Mouse (Mus musculus): ENCODE measurements around the gene 2310011J03Rik. TPM values are rescaled to one million over a fixed set of nuclear protein-coding genes. Genes with fewer than 3 reads are reported as not detected.

The 2310011J03Rik gene
- total and polyA plus RNA-seq, 2 experiments, result 10.4 to 25.4 TPM

GRCm38 (mm10) chr10:80282481-80283441 lies 37.6 kb downstream of the 2310011J03Rik start:
- H3K9ac ChIP-seq (ENCODE audit: low read depth, low read length), result no peak overlapping the region; the same call in 1 of the 2 replicates
- peaks cover 20% of the 10 kb centered on the region for H3K4me1 ChIP-seq (ENCODE audit: control insufficient read depth, insufficient read depth, low read length)
- peak overlapping the region; percentile 81 for H3K27ac ChIP-seq (replicated peaks; ENCODE audit: insufficient read depth, low read depth, low read length)
- peaks cover 41% of the 10 kb centered on the region for H3K36me3 ChIP-seq (ENCODE audit: control insufficient read depth, insufficient read depth, low read length)
- DNase-seq (ENCODE audit: extremely low read depth, low read depth, low spot score), result no peak
- H3K79me2 ChIP-seq (ENCODE audit: control insufficient read depth, insufficient read depth, low read length), result peaks cover 4% of the 10 kb centered on the region; the same call in 1 of the 2 replicates
- 62% methylated on average over 20 of the region's 20 CpGs for WGBS
- TF ChIP-seq CTCF (IDR thresholded peaks at IDR 0.05; ENCODE audit: low read depth, low read length) (no peak), POLR2A (IDR thresholded peaks at IDR 0.05; ENCODE audit: extremely low read depth, insufficient read depth, low read length) (no peak)
- no peak overlapping the region for H3K4me3 ChIP-seq (ENCODE audit: insufficient read depth, low read depth, low read length)
- H3K27me3 ChIP-seq (ENCODE audit: control insufficient read depth, insufficient read depth, low read length), result no peaks in the 10 kb centered on the region

- H3K36me3 ChIP-seq (ENCODE audit: control insufficient read depth, insufficient read depth, low read length), result peaks cover 43% of the 10 kb centered on the region
- H3K9ac ChIP-seq (ENCODE audit: low read depth, low read length), result peak overlapping the region; percentile 51
- peak; percentile 78 for DNase-seq (ENCODE audit: extremely low read depth, low read depth, low spot score)
- H3K4me3 ChIP-seq (ENCODE audit: insufficient read depth, low read depth, low read length), result no peak overlapping the region
- H3K4me1 ChIP-seq (ENCODE audit: control insufficient read depth, insufficient read depth, low read length), result peaks cover 20% of the 10 kb centered on the region
- H3K27ac ChIP-seq (replicated peaks; ENCODE audit: insufficient read depth, low read depth, low read length), result peak overlapping the region; percentile 81
- no peaks in the 10 kb centered on the region for H3K27me3 ChIP-seq (ENCODE audit: control insufficient read depth, insufficient read depth, low read length)
- 19% methylated on average over 8 of the region's 8 CpGs for WGBS
- H3K79me2 ChIP-seq (ENCODE audit: control insufficient read depth, insufficient read depth, low read length), result peaks cover 4% of the 10 kb centered on the region; the same call in 1 of the 2 replicates
- TF ChIP-seq CTCF (IDR thresholded peaks at IDR 0.05; ENCODE audit: low read depth, low read length) (no peak), POLR2A (IDR thresholded peaks at IDR 0.05; ENCODE audit: extremely low read depth, insufficient read depth, low read length) (no peak)
These were observed 38.4 kb downstream of the 2310011J03Rik start for GRCm38 (mm10) chr10:80281921-80282371.

GRCm38 (mm10) chr10:80281304-80281703 lies 39.0 kb downstream of the 2310011J03Rik start:
- peaks cover 4% of the 10 kb centered on the region; the same call in 1 of the 2 replicates for H3K79me2 ChIP-seq (ENCODE audit: control insufficient read depth, insufficient read depth, low read length)

GRCm38 (mm10) chr10:80279273-80279672 lies 41.1 kb downstream of the 2310011J03Rik start:
- H3K27me3 ChIP-seq (ENCODE audit: control insufficient read depth, insufficient read depth, low read length), result no peaks in the 10 kb centered on the region

More at GRCm38 (mm10) chr10:80281304-80281703, 39.0 kb downstream of the 2310011J03Rik start:
- WGBS, result 20% methylated on average over 7 of the region's 7 CpGs
- peaks cover 42% of the 10 kb centered on the region for H3K36me3 ChIP-seq (ENCODE audit: control insufficient read depth, insufficient read depth, low read length)
- H3K27me3 ChIP-seq (ENCODE audit: control insufficient read depth, insufficient read depth, low read length), result no peaks in the 10 kb centered on the region
- TF ChIP-seq CTCF (IDR thresholded peaks at IDR 0.05; ENCODE audit: low read depth, low read length), result no peak
- TF ChIP-seq POLR2A (IDR thresholded peaks at IDR 0.05; ENCODE audit: extremely low read depth, insufficient read depth, low read length), result no peak
- no peak overlapping the region for H3K4me3 ChIP-seq (ENCODE audit: insufficient read depth, low read depth, low read length)
- H3K9ac ChIP-seq (ENCODE audit: low read depth, low read length), result peak overlapping the region; percentile 51
- peak overlapping the region; percentile 81 for H3K27ac ChIP-seq (replicated peaks; ENCODE audit: insufficient read depth, low read depth, low read length)
- peak; percentile 96 for DNase-seq (ENCODE audit: extremely low read depth, low read depth, low spot score)
- H3K4me1 ChIP-seq (ENCODE audit: control insufficient read depth, insufficient read depth, low read length), result peaks cover 20% of the 10 kb centered on the region

DNA sequence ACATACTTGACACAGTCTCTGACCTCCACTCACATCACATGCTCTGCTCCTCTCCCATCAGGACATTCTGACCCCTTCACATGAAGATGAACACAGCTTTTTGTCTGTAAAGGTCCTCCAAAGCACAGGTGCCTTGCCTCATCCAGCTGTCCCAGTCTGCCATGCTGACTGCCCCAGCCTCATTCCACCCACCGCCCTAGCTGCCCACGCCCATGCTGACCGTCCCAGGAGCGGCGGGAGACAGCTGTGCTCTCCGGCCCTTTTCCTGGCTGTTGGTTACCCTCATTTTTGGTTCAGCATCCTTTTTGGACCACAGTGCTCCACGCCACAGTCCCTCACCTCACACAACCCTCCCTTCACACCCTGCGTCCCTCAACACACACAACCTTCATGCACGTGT lies 41.9 kb downstream of the 2310011J03Rik start:
- no peak overlapping the region; the same call in 1 of the 2 replicates for H3K9ac ChIP-seq (ENCODE audit: low read depth, low read length)
- peaks cover 15% of the 10 kb centered on the region for H3K79me2 ChIP-seq (ENCODE audit: control insufficient read depth, insufficient read depth, low read length)
- H3K27me3 ChIP-seq (ENCODE audit: control insufficient read depth, insufficient read depth, low read length), result no peaks in the 10 kb centered on the region
- H3K4me3 ChIP-seq (ENCODE audit: insufficient read depth, low read depth, low read length), result no peak overlapping the region
- no peak for DNase-seq (ENCODE audit: extremely low read depth, low read depth, low spot score)
- H3K27ac ChIP-seq (replicated peaks; ENCODE audit: insufficient read depth, low read depth, low read length), result no peak overlapping the region
- TF ChIP-seq POLR2A (IDR thresholded peaks at IDR 0.05; ENCODE audit: extremely low read depth, insufficient read depth, low read length) (no peak), CTCF (IDR thresholded peaks at IDR 0.05; ENCODE audit: low read depth, low read length) (no peak)
- 93% methylated on average over 9 of the region's 9 CpGs for WGBS
- peaks cover 38% of the 10 kb centered on the region for H3K4me1 ChIP-seq (ENCODE audit: control insufficient read depth, insufficient read depth, low read length)
- peaks cover 24% of the 10 kb centered on the region; the same call in 1 of the 2 replicates for H3K36me3 ChIP-seq (ENCODE audit: control insufficient read depth, insufficient read depth, low read length)

More at GRCm38 (mm10) chr10:80279273-80279672, 41.1 kb downstream of the 2310011J03Rik start:
- peak overlapping the region; percentile 21; the same call in 1 of the 2 replicates for H3K27ac ChIP-seq (replicated peaks; ENCODE audit: insufficient read depth, low read depth, low read length)
- no peak overlapping the region for H3K4me3 ChIP-seq (ENCODE audit: insufficient read depth, low read depth, low read length)
- TF ChIP-seq POLR2A (IDR thresholded peaks at IDR 0.05; ENCODE audit: extremely low read depth, insufficient read depth, low read length) (no peak), CTCF (IDR thresholded peaks at IDR 0.05; ENCODE audit: low read depth, low read length) (no peak)
- H3K4me1 ChIP-seq (ENCODE audit: control insufficient read depth, insufficient read depth, low read length), result peaks cover 29% of the 10 kb centered on the region
- WGBS, result 42% methylated on average over 12 of the region's 12 CpGs
- H3K9ac ChIP-seq (ENCODE audit: low read depth, low read length), result no peak overlapping the region
- H3K36me3 ChIP-seq (ENCODE audit: control insufficient read depth, insufficient read depth, low read length), result peaks cover 31% of the 10 kb centered on the region
- peaks cover 7% of the 10 kb centered on the region; the same call in 1 of the 2 replicates for H3K79me2 ChIP-seq (ENCODE audit: control insufficient read depth, insufficient read depth, low read length)
- DNase-seq (ENCODE audit: extremely low read depth, low read depth, low spot score), result no peak

Measured in liver, adult 2 months (tissue).